Mouse (Mus musculus): ENCODE data around the gene Gm14147. TPM values are rescaled to one million over a fixed set of nuclear protein-coding genes. Genes with fewer than 3 reads are reported as not detected.
"Not testable (repeated sequence)": the region's sequence is repeated elsewhere in the genome, so short reads cannot be mapped to it uniquely, and the experiment has no call there.

Gene Gm14147
- polyA plus RNA-seq (2016; fragmentation: Nextera tagmentation; extraction: Ambion mirVana), result not detected in 2 replicates

DNA sequence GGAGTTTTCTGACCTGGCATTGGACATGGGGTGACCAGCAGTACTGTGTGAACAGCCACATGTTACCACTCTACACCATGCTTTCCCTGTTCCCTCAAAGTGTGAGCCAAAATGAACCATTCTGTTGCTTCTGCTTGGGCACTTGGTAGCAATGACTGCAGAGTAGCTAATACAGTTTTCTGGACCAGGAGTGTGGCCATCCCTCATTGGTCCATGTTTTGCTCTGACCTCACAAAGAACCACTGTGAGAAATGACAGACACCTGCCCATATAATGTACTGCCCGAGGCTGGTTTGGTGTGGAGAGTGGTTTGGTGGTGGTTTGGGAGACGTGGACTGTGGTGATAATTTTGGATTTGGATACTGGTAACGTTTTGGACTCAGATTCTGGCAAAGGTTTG is at the start of gene Gm14147:
Gene Gm14147 (plus strand): TSS at position 301 of the 400 bp plus-strand sequence.
- not testable (repeated sequence) for H3K9me3 ChIP-seq; H3K27me3 ChIP-seq (ENCODE audit: insufficient read depth, poor library complexity, severe bottlenecking); H3K36me3 ChIP-seq; H3K27ac ChIP-seq; DNase-seq (ENCODE audit: low spot score); H3K4me3 ChIP-seq; H3K4me1 ChIP-seq
- whole genome bisulfite sequencing, result no CpG with 5 or more reads among the region's 3 CpGs

DNA sequence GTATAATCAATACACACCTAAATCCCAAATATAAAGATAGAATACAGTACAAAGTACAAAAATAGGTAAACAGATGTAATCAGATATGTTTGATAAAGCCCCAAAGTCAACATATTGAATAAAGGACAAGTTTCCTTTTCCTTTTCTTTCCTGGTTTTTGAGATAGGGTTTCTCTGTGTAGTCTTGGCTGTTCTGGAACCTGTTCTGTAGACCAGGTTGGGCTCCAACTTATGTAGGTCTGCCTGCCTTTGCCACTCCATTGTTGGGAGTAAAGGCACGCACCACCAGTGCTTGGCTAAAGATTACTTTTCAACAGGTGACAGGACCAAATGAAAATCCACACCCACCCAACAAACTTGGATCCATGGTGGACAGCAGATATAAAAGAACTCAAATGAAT is 41.4 kb upstream of the Gm14147 start:
- no peak overlapping the region for H3K27ac ChIP-seq
- 70% methylated on average over 1 of the region's 1 CpGs for WGBS

DNA sequence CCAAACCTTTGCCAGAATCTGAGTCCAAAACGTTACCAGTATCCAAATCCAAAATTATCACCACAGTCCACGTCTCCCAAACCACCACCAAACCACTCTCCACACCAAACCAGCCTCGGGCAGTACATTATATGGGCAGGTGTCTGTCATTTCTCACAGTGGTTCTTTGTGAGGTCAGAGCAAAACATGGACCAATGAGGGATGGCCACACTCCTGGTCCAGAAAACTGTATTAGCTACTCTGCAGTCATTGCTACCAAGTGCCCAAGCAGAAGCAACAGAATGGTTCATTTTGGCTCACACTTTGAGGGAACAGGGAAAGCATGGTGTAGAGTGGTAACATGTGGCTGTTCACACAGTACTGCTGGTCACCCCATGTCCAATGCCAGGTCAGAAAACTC is 5.8 kb upstream of the Gm14147 start, which contains the start of gene Gm14151:
Gene Gm14151 (minus strand): TSS at position 101 of the 400 bp plus-strand sequence.
- H3K4me1 ChIP-seq; H3K36me3 ChIP-seq; DNase-seq (ENCODE audit: low spot score); H3K27me3 ChIP-seq (ENCODE audit: insufficient read depth, poor library complexity, severe bottlenecking); H3K9me3 ChIP-seq; H3K27ac ChIP-seq; H3K4me3 ChIP-seq: not testable (repeated sequence)
- WGBS, result no CpG with 5 or more reads among the region's 3 CpGs

More for the DNA sequence above, 41.4 kb upstream of the Gm14147 start:
- Histone ChIP-seq H3K36me3 (no peaks in the 10 kb centered on the region), H3K4me1 (no peaks in the 10 kb centered on the region), H3K27me3 (ENCODE audit: insufficient read depth, poor library complexity, severe bottlenecking) (no peaks in the 10 kb centered on the region), H3K4me3 (no peak overlapping the region), H3K9me3 (no peaks in the 10 kb centered on the region)
- DNase-seq (ENCODE audit: low spot score), result no peak

Other genes with a start within 250 kb of the Gm14147 start
- 53.7 and 54.8 TPM in 2 replicates for gene Abhd12, start 193.5 kb upstream of the Gm14147 start, polyA plus RNA-seq (2016; fragmentation: Nextera tagmentation; extraction: Ambion mirVana)
- 38.0 and 57.1 TPM in 2 replicates for gene Gins1, start 192.8 kb upstream of the Gm14147 start, polyA plus RNA-seq (2016; fragmentation: Nextera tagmentation; extraction: Ambion mirVana)
- gene Ninl, start 58.9 kb upstream of the Gm14147 start, polyA plus RNA-seq (2016; fragmentation: Nextera tagmentation; extraction: Ambion mirVana), result 10.3 and 10.9 TPM in 2 replicates
- gene Nanp, start 58.8 kb upstream of the Gm14147 start, polyA plus RNA-seq (2016; fragmentation: Nextera tagmentation; extraction: Ambion mirVana), result 33.2 and 39.9 TPM in 2 replicates
- not detected in 2 replicates for gene Gm14151, start 5.9 kb upstream of the Gm14147 start, polyA plus RNA-seq (2016; fragmentation: Nextera tagmentation; extraction: Ambion mirVana)

Measured in heart, embryonic 10.5 days (tissue).